17 mouse cellular contexts compared by ENCODE assay signal in genomic region chr16:7407862-7408640, GRCm38 (mm10).
A peak's percentile ranks its signal among the peaks of the same experiment; 100 is the strongest.
DNase-seq lines count a peak whose midpoint lies in the region; ATAC-seq and TF ChIP-seq lines count a peak whose summit lies in the region.
"Had no signal": no experiment of that assay in that cellular context is flagged by ENCODE, and none has a peak within 500 bp of the region (broad histone marks: within the 10 kb centered on the region; RNA-seq: fewer than 3 reads in every experiment).

No protein-coding gene starts in this region.

- peak; percentile 50 for DNase-seq in forebrain, embryonic 11.5 days (ENCODE audit: low spot score)
- no peak for DNase-seq in forebrain, embryonic 14.5 days (ENCODE audit: low spot score)
- DNase-seq in midbrain, embryonic 14.5 days, result peak; percentile 45
- no peak for DNase-seq in midbrain, embryonic 11.5 days (ENCODE audit: low spot score, missing footprints)
- DNase-seq in retina, postnatal 1 day, result peak; percentile 24
- DNase-seq in lung, adult 2 months, result no peak
- DNase-seq in layer of hippocampus, postnatal 14 days (ENCODE audit: low spot score in 2 of 2), result no peak
- DNase-seq: heart, adult 18-20 months; kidney, postnatal 10 days; spleen, adult 18-20 months; thymus, postnatal 14 days had no signal

- no peak for TF ChIP-seq CTCF in lung, adult 2 months (IDR thresholded peaks at IDR 0.05; ENCODE audit: insufficient read depth, low read length)

- peaks cover 12% of the 10 kb centered on the region; the same call in 1 of the 2 replicates for H3K4me1 ChIP-seq in forebrain, embryonic 11.5 days (replicated peaks; ENCODE audit: control insufficient read depth, insufficient read depth, low read length)
- H3K4me1 ChIP-seq in forebrain, embryonic 14.5 days (ENCODE audit: control insufficient read depth, insufficient read depth, low read length), result peaks cover 10% of the 10 kb centered on the region
- peaks cover 17% of the 10 kb centered on the region for H3K4me1 ChIP-seq in midbrain, embryonic 14.5 days (ENCODE audit: control insufficient read depth, insufficient read depth, low read length)
- peaks cover 18% of the 10 kb centered on the region; the same call in 1 of the 2 replicates for H3K4me1 ChIP-seq in midbrain, embryonic 11.5 days (ENCODE audit: control insufficient read depth, insufficient read depth, low read length)
- peaks cover 20% of the 10 kb centered on the region for H3K4me1 ChIP-seq in hindbrain, embryonic 15.5 days (replicated peaks)
- no peaks in the 10 kb centered on the region for H3K4me1 ChIP-seq in lung, adult 2 months (ENCODE audit: control insufficient read depth, insufficient read depth, low read length)
- H3K4me1 ChIP-seq: liver, embryonic 12.5 days; stomach, embryonic 15.5 days had no signal

- 47% methylated on average over 12 of the region's 12 CpGs for WGBS in forebrain, embryonic 11.5 days
- WGBS in forebrain, embryonic 14.5 days, result 42% methylated on average over 12 of the region's 12 CpGs
- WGBS in midbrain, embryonic 14.5 days, result 40% methylated on average over 12 of the region's 12 CpGs
- whole genome bisulfite sequencing in midbrain, embryonic 11.5 days, result 41% methylated on average over 12 of the region's 12 CpGs
- WGBS in hindbrain, embryonic 15.5 days, result 33% methylated on average over 12 of the region's 12 CpGs
- WGBS in lung, adult 2 months, result 56% methylated on average over 12 of the region's 12 CpGs

- TF ChIP-seq POLR2A in lung, adult 2 months (IDR thresholded peaks at IDR 0.05; ENCODE audit: borderline replicate concordance, extremely low read depth, low read depth, low read length), result no peak

- no peaks in the 10 kb centered on the region for H3K36me3 ChIP-seq in forebrain, embryonic 11.5 days (ENCODE audit: control insufficient read depth, insufficient read depth, low read length)
- no peaks in the 10 kb centered on the region for H3K36me3 ChIP-seq in forebrain, embryonic 14.5 days (ENCODE audit: control insufficient read depth, insufficient read depth, low read length)
- H3K36me3 ChIP-seq in midbrain, embryonic 14.5 days (ENCODE audit: control insufficient read depth, insufficient read depth, low read length), result no peaks in the 10 kb centered on the region
- H3K36me3 ChIP-seq in midbrain, embryonic 11.5 days (ENCODE audit: control insufficient read depth, insufficient read depth, low read length), result no peaks in the 10 kb centered on the region
- H3K36me3 ChIP-seq in hindbrain, embryonic 15.5 days, result no peaks in the 10 kb centered on the region
- H3K36me3 ChIP-seq: embryonic facial prominence, embryonic 13.5 days; limb, embryonic 10.5 days; liver, embryonic 12.5 days; stomach, embryonic 15.5 days had no signal

- no peak overlapping the region for H3K4me2 ChIP-seq in forebrain, embryonic 11.5 days (ENCODE audit: low read depth, low read length, severe bottlenecking)
- H3K4me2 ChIP-seq in forebrain, embryonic 14.5 days (ENCODE audit: low read length), result no peak overlapping the region
- H3K4me2 ChIP-seq in midbrain, embryonic 14.5 days (ENCODE audit: low read length), result no peak overlapping the region
- H3K4me2 ChIP-seq in midbrain, embryonic 11.5 days, result no peak overlapping the region
- no peak overlapping the region for H3K4me2 ChIP-seq in hindbrain, embryonic 15.5 days
- H3K4me2 ChIP-seq: embryonic facial prominence, embryonic 13.5 days; forebrain, embryonic 13.5 days; liver, embryonic 12.5 days; stomach, embryonic 15.5 days had no signal

- no peak for ATAC-seq in forebrain, embryonic 11.5 days (replicated peaks; ENCODE audit: low FRiP score)
- no peak for ATAC-seq in forebrain, embryonic 14.5 days
- no peak for ATAC-seq in midbrain, embryonic 14.5 days (ENCODE audit: low FRiP score, low TSS enrichment)
- no peak for ATAC-seq in midbrain, embryonic 11.5 days (ENCODE audit: low FRiP score)
- ATAC-seq in hindbrain, embryonic 15.5 days (ENCODE audit: low FRiP score, low read depth), result peak; percentile 63; the same call in 1 of the 2 replicates
- ATAC-seq: forebrain, embryonic 13.5 days; liver, embryonic 12.5 days had no signal

- no peak overlapping the region for H3K4me3 ChIP-seq in forebrain, embryonic 11.5 days (ENCODE audit: low read depth, low read length)
- no peak overlapping the region for H3K4me3 ChIP-seq in forebrain, embryonic 14.5 days (ENCODE audit: low read depth, low read length)
- no peak overlapping the region for H3K4me3 ChIP-seq in midbrain, embryonic 14.5 days (replicated peaks; ENCODE audit: low read depth, low read length)
- no peak overlapping the region for H3K4me3 ChIP-seq in midbrain, embryonic 11.5 days (ENCODE audit: low read depth, low read length)
- H3K4me3 ChIP-seq in hindbrain, embryonic 15.5 days, result no peak overlapping the region
- H3K4me3 ChIP-seq in lung, adult 2 months (replicated peaks; ENCODE audit: extremely low read depth, low read depth, low read length), result no peak overlapping the region
- H3K4me3 ChIP-seq: embryonic facial prominence, embryonic 13.5 days; forebrain, embryonic 13.5 days; limb, embryonic 10.5 days; liver, embryonic 12.5 days; stomach, embryonic 15.5 days had no signal

- no peaks in the 10 kb centered on the region for H3K9me3 ChIP-seq in forebrain, embryonic 11.5 days (ENCODE audit: control insufficient read depth, low read length)
- no peaks in the 10 kb centered on the region for H3K9me3 ChIP-seq in forebrain, embryonic 14.5 days (replicated peaks; ENCODE audit: control insufficient read depth, low read length)
- no peaks in the 10 kb centered on the region for H3K9me3 ChIP-seq in midbrain, embryonic 14.5 days (ENCODE audit: control insufficient read depth, low read length)
- H3K9me3 ChIP-seq in midbrain, embryonic 11.5 days (ENCODE audit: control insufficient read depth, low read length), result no peaks in the 10 kb centered on the region
- no peaks in the 10 kb centered on the region for H3K9me3 ChIP-seq in hindbrain, embryonic 15.5 days
- H3K9me3 ChIP-seq: embryonic facial prominence, embryonic 13.5 days; forebrain, embryonic 13.5 days; limb, embryonic 10.5 days; liver, embryonic 12.5 days; stomach, embryonic 15.5 days had no signal

- no peak overlapping the region for H3K9ac ChIP-seq in forebrain, embryonic 11.5 days (ENCODE audit: low read length)
- H3K9ac ChIP-seq in forebrain, embryonic 14.5 days (ENCODE audit: low read length), result no peak overlapping the region
- no peak overlapping the region for H3K9ac ChIP-seq in midbrain, embryonic 14.5 days (replicated peaks; ENCODE audit: low read length)
- no peak overlapping the region; the same call in 1 of the 2 replicates for H3K9ac ChIP-seq in midbrain, embryonic 11.5 days (ENCODE audit: low read length)
- no peak overlapping the region for H3K9ac ChIP-seq in hindbrain, embryonic 15.5 days
- H3K9ac ChIP-seq: embryonic facial prominence, embryonic 13.5 days; forebrain, embryonic 13.5 days; liver, embryonic 12.5 days; stomach, embryonic 15.5 days had no signal

- H3K27ac ChIP-seq in forebrain, embryonic 11.5 days (ENCODE audit: low read depth, low read length), result no peak overlapping the region
- H3K27ac ChIP-seq in forebrain, embryonic 14.5 days (ENCODE audit: low read depth, low read length), result no peak overlapping the region; the same call in 1 of the 2 replicates
- H3K27ac ChIP-seq in midbrain, embryonic 14.5 days (replicated peaks; ENCODE audit: low read depth, low read length), result no peak overlapping the region
- no peak overlapping the region for H3K27ac ChIP-seq in midbrain, embryonic 11.5 days (ENCODE audit: low read depth, low read length)
- 0 out of 2 replicates have a peak overlapping the region, but pooled peaks have one; percentile 34 for H3K27ac ChIP-seq in hindbrain, embryonic 15.5 days (replicated peaks)
- H3K27ac ChIP-seq: embryonic facial prominence, embryonic 13.5 days; forebrain, embryonic 13.5 days; limb, embryonic 10.5 days; liver, embryonic 12.5 days; stomach, embryonic 15.5 days had no signal

- no peaks in the 10 kb centered on the region for H3K27me3 ChIP-seq in forebrain, embryonic 11.5 days (ENCODE audit: control insufficient read depth, insufficient read depth, low read length)
- H3K27me3 ChIP-seq in forebrain, embryonic 14.5 days (replicated peaks; ENCODE audit: control insufficient read depth, insufficient read depth, low read length), result no peaks in the 10 kb centered on the region
- H3K27me3 ChIP-seq in midbrain, embryonic 14.5 days (ENCODE audit: control insufficient read depth, insufficient read depth, low read length), result no peaks in the 10 kb centered on the region
- H3K27me3 ChIP-seq in midbrain, embryonic 11.5 days (ENCODE audit: control insufficient read depth, insufficient read depth, low read length), result no peaks in the 10 kb centered on the region
- H3K27me3 ChIP-seq in hindbrain, embryonic 15.5 days, result no peaks in the 10 kb centered on the region
- H3K27me3 ChIP-seq: embryonic facial prominence, embryonic 13.5 days; forebrain, embryonic 13.5 days; liver, embryonic 12.5 days; stomach, embryonic 15.5 days had no signal

Comparison
In these comparisons a context has a peak if more than half of its experiments do, and no peak if none do; other contexts are left out.
1. DNase-seq: peak in forebrain, embryonic 11.5 days (single experiment), midbrain, embryonic 14.5 days (single experiment) and retina, postnatal 1 day (single experiment); none in forebrain, embryonic 14.5 days (single experiment), midbrain, embryonic 11.5 days (single experiment), lung, adult 2 months (single experiment) and layer of hippocampus, postnatal 14 days (0 of 2).